Mouse (Mus musculus): ENCODE measurements at regions not wholly inside any gene's neighbourhood (a gene's known extent, or its start where the extent isn't known, plus 50 kb on each side); places are given as distances from the start of the nearest gene placed in this dataset.

DNA sequence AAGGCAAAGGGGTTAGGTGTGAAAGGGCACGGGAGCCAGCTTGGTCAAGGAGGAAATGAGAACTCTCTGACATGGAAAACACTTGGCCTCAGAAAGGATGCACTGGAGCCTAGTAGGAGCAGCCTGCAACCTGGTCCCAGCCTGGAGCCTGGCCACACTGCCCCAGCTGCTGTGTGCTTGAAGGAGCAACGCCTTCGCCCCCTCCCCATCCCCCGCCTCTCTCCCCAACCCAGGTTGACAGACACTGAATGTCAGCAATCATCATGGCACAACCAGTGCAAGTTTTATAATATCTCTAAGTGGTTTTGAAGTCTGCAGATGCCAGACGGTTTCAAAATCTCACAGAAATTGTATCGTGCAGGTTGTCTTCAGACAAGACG, 417.6 kb downstream of the Cmpk2 start:
- TF ChIP-seq CTCF (IDR thresholded peaks at IDR 0.05; ENCODE audit: extremely low read depth, insufficient read depth, insufficient read length, insufficient replicate concordance) (no peak), POLR2A (IDR thresholded peaks at IDR 0.05; ENCODE audit: low read depth, low read length) (no peak)
